Mouse (Mus musculus): ENCODE data around the gene Lrrn2. TPM values are rescaled to one million over a fixed set of nuclear protein-coding genes. Genes with fewer than 3 reads are reported as not detected.

Lrrn2 gene
- total RNA-seq, 2 experiments from 2014 or later: 1.6 to 3.1 TPM

Small RNAs within 50 kb of the gene (microRNA-seq; reads per million reads assigned to microRNA genes)
- gene Gm44300: 0 reads per million in 2 experiments

Other genes starting within 250 kb of the Lrrn2 start
- 1 to 10 TPM in 1 of 2 experiments, under 1 TPM in 1; 0.64 to 2.4 TPM for gene Nfasc, start 138.5 kb upstream of the Lrrn2 start, total RNA-seq (2021)
- gene Mdm4, start 150.3 kb downstream of the Lrrn2 start, total RNA-seq (2021): 10 to 100 TPM; 23.0 to 33.2 TPM
- gene Pik3c2b, start 165.4 kb downstream of the Lrrn2 start, total RNA-seq (2021): 10 to 100 TPM; 12.2 to 21.6 TPM

All from gastrocnemius, postnatal 14 days (tissue).